Mouse (Mus musculus): Measurements from ENCODE around the gene R3hdm2. TPM values are rescaled to one million over a fixed set of nuclear protein-coding genes. Genes with fewer than 3 reads are reported as not detected.
A peak's percentile ranks its signal among the peaks of the same experiment; 100 is the strongest.

R3hdm2 gene
- polyA plus RNA-seq, 1 experiment: 70.7 TPM

GRCm38 (mm10) chr10:127480833-127481813, 101.0 kb downstream of the R3hdm2 start:
- no peaks in the 10 kb centered on the region for H3K4me1 ChIP-seq (ENCODE audit: control insufficient read depth, insufficient read depth, insufficient read length, low read length)
- H3K4me3 ChIP-seq (ENCODE audit: insufficient read depth, low read depth, low read length): no peak overlapping the region
- peak overlapping the region; percentile 76 for H3K27ac ChIP-seq (replicated peaks; ENCODE audit: low read depth, low read length)

DNA sequence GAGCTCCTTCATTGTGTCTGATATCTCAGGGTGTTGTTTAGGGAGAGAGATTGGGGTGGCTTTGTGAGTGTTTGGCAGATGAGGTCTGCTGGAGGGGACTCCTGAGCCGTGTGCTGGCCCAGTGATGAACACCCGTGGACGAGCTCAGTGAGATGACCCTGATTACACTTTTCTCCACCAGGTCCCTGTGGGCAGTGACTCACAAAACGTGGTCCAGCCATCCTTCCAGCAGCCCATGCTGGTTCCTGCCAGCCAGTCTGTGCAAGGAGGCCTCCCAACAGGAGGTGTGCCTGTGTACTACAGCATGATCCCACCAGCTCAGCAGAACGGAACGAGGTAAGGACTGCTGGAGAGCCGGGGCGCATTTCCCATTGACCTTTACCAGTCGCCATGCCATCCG, 105.1 kb downstream of the R3hdm2 start:
- no peak overlapping the region for H3K27ac ChIP-seq (replicated peaks; ENCODE audit: low read depth, low read length)
- H3K4me3 ChIP-seq (ENCODE audit: insufficient read depth, low read depth, low read length): no peak overlapping the region
- H3K4me1 ChIP-seq (ENCODE audit: control insufficient read depth, insufficient read depth, insufficient read length, low read length): no peaks in the 10 kb centered on the region

- Histone ChIP-seq H3K4me1 (ENCODE audit: control insufficient read depth, insufficient read depth, insufficient read length, low read length) (no peaks in the 10 kb centered on the region), H3K27ac (replicated peaks; ENCODE audit: low read depth, low read length) (no peak overlapping the region), H3K4me3 (ENCODE audit: insufficient read depth, low read depth, low read length) (no peak overlapping the region)
Observed at GRCm38 (mm10) chr10:127488856-127489255, 108.7 kb downstream of the R3hdm2 start.

GRCm38 (mm10) chr10:127490160-127491127, 110.3 kb downstream of the R3hdm2 start:
- Histone ChIP-seq H3K4me3 (ENCODE audit: insufficient read depth, low read depth, low read length) (no peak overlapping the region), H3K4me1 (ENCODE audit: control insufficient read depth, insufficient read depth, insufficient read length, low read length) (no peaks in the 10 kb centered on the region), H3K27ac (replicated peaks; ENCODE audit: low read depth, low read length) (no peak overlapping the region)

- Histone ChIP-seq H3K4me3 (ENCODE audit: insufficient read depth, low read depth, low read length) (no peak overlapping the region), H3K4me1 (ENCODE audit: control insufficient read depth, insufficient read depth, insufficient read length, low read length) (no peaks in the 10 kb centered on the region), H3K27ac (replicated peaks; ENCODE audit: low read depth, low read length) (no peak overlapping the region)
Observed at GRCm38 (mm10) chr10:127491128-127491512, 111.0 kb downstream of the R3hdm2 start.

GRCm38 (mm10) chr10:127492118-127492517, 112.0 kb downstream of the R3hdm2 start:
- Histone ChIP-seq H3K4me3 (ENCODE audit: insufficient read depth, low read depth, low read length) (no peak overlapping the region), H3K4me1 (ENCODE audit: control insufficient read depth, insufficient read depth, insufficient read length, low read length) (no peaks in the 10 kb centered on the region), H3K27ac (replicated peaks; ENCODE audit: low read depth, low read length) (no peak overlapping the region)

- Histone ChIP-seq H3K4me1 (ENCODE audit: control insufficient read depth, insufficient read depth, insufficient read length, low read length) (no peaks in the 10 kb centered on the region), H3K27ac (replicated peaks; ENCODE audit: low read depth, low read length) (no peak overlapping the region), H3K4me3 (ENCODE audit: insufficient read depth, low read depth, low read length) (no peak overlapping the region)
Observed at GRCm38 (mm10) chr10:127496156-127496555, 116.0 kb downstream of the R3hdm2 start.

- Histone ChIP-seq H3K27ac (replicated peaks; ENCODE audit: low read depth, low read length) (no peak overlapping the region), H3K4me1 (ENCODE audit: control insufficient read depth, insufficient read depth, insufficient read length, low read length) (no peaks in the 10 kb centered on the region), H3K4me3 (ENCODE audit: insufficient read depth, low read depth, low read length) (no peak overlapping the region)
Observed at GRCm38 (mm10) chr10:127499516-127499915, 119.4 kb downstream of the R3hdm2 start.

DNA sequence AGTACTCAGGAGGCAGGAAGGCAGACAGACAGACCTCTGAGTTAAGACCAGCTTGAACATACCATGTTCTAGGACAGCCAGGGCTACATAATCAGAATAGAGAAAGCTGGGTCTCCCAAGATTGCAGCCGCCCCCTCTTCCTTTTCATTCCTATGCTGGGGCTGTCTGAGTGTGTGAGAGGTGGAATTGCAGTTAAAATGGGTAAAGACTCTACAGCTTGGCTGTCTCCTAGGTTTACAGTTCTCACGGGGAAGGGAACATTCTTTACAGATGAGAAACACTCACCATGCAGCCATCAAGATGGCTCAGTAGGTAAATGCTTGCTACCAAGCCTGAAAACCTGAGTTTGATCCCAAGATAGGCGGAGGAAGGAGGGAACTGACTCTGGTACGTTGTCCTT, 119.9 kb downstream of the R3hdm2 start:
- no peak overlapping the region for H3K4me3 ChIP-seq (ENCODE audit: insufficient read depth, low read depth, low read length)
- H3K27ac ChIP-seq (replicated peaks; ENCODE audit: low read depth, low read length): no peak overlapping the region
- no peaks in the 10 kb centered on the region for H3K4me1 ChIP-seq (ENCODE audit: control insufficient read depth, insufficient read depth, insufficient read length, low read length)

- Histone ChIP-seq H3K27ac (replicated peaks; ENCODE audit: low read depth, low read length) (no peak within 1 kb of the TSS), H3K4me1 (ENCODE audit: control insufficient read depth, insufficient read depth, insufficient read length, low read length) (no peaks in the 10 kb centered on the region), H3K4me3 (ENCODE audit: insufficient read depth, low read depth, low read length) (no peak within 1 kb of the TSS)
Observed at GRCm38 (mm10) chr10:127500894-127501893, 121.1 kb downstream of the R3hdm2 start, which contains the start of gene Stac3. Gene Stac3 (plus strand): TSS chr10:127501686.

- Histone ChIP-seq H3K4me1 (ENCODE audit: control insufficient read depth, insufficient read depth, insufficient read length, low read length) (no peaks in the 10 kb centered on the region; the same call in 1 of the 2 replicates), H3K27ac (replicated peaks; ENCODE audit: low read depth, low read length) (no peak overlapping the region), H3K4me3 (ENCODE audit: insufficient read depth, low read depth, low read length) (no peak overlapping the region)
Observed at GRCm38 (mm10) chr10:127508239-127508638, 128.1 kb downstream of the R3hdm2 start.

- Histone ChIP-seq H3K4me3 (ENCODE audit: insufficient read depth, low read depth, low read length) (peak overlapping the region; percentile 17), H3K4me1 (ENCODE audit: control insufficient read depth, insufficient read depth, insufficient read length, low read length) (no peaks in the 10 kb centered on the region; the same call in 1 of the 2 replicates), H3K27ac (replicated peaks; ENCODE audit: low read depth, low read length) (no peak overlapping the region)
Observed at GRCm38 (mm10) chr10:127509051-127509836, 129.1 kb downstream of the R3hdm2 start.

DNA sequence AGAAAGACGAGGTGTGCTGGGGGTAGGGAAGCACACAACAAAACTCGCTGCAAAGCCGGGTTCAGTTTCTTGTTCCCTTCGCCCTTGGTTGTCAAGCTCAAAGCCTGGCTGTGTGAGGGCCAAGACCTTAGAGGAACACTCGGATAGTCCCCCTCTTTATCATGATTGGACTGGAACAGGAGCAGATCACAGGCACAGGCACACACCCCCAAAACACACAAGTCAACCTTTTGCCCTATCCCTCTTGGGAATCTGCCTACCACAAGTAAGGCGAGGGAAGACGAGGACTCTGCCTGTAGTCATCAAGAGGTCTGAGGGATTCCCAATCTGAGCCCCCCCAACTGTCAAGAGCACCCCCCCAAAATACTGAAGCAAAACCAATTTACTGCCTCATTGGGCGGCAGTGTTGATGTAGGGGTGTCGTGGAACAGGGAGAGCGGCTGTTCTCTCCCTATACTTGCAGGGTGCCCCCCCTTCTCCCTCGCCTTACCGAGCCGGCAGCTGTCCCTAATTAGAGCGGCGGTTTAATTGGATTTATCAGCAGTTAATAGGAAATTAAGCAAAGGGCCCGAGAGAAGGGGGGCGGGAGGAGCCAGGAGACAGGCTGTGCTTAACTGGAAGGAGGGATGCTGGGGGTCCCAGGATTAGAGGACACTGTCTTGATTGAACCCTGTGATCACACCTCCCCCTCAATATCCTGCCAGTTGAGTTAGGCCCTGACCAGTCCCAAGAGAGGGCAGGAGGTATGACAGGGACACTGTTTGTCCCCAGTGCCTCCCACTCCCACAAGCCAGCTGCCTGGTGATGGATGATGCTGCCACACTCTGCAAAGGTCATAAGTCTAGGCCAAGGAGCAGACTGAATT, 129.9 kb downstream of the R3hdm2 start:
- Histone ChIP-seq H3K4me1 (ENCODE audit: control insufficient read depth, insufficient read depth, insufficient read length, low read length) (no peaks in the 10 kb centered on the region; the same call in 1 of the 2 replicates), H3K27ac (replicated peaks; ENCODE audit: low read depth, low read length) (no peak overlapping the region), H3K4me3 (ENCODE audit: insufficient read depth, low read depth, low read length) (no peak overlapping the region)
